Mouse (Mus musculus) c-Kit-positive CD71-positive TER-119-positive erythroid progenitor cells, embryonic 14.5 days (primary cell): Measurements from ENCODE around the gene Arhgef10l.

Source experiments
- DNase-seq: peaks from one replicate; pipeline ENCODE4 v3.0.0-alpha.2; 2013; ENCODE audit warnings: low spot score

The Arhgef10l gene

GRCm38 (mm10) chr4:140522873-140523272 is 142.9 kb downstream of the Arhgef10l start:
- DNase-seq, result no peak

- no peak for DNase-seq
Observed at GRCm38 (mm10) chr4:140520719-140521118, 145.1 kb downstream of the Arhgef10l start.

- no peak for DNase-seq
Observed at GRCm38 (mm10) chr4:140513797-140514196, 152.0 kb downstream of the Arhgef10l start.

GRCm38 (mm10) chr4:140509856-140510255 is 156.0 kb downstream of the Arhgef10l start:
- no peak for DNase-seq

GRCm38 (mm10) chr4:140507172-140507714 is 158.6 kb downstream of the Arhgef10l start:
- no peak for DNase-seq

DNA sequence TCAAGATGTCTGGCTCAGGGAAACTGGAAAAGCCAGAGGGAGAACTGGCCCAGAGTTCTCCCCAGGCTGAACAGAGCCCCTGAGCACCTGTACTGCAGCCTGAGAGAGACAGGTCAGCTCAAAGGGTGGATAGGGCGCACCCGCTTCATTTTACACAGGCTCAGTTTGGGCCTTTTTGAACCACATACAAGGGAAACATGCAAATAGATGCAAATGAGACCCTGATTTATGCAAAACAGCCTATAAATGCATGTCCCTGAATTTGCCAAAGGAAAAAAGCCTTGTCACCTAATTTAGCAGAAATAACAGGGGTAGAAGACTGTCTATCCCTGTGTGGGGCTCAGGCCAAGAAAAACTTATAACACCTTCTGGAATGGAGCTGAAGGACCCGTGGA is 160.2 kb downstream of the Arhgef10l start:
- no peak for DNase-seq

DNA sequence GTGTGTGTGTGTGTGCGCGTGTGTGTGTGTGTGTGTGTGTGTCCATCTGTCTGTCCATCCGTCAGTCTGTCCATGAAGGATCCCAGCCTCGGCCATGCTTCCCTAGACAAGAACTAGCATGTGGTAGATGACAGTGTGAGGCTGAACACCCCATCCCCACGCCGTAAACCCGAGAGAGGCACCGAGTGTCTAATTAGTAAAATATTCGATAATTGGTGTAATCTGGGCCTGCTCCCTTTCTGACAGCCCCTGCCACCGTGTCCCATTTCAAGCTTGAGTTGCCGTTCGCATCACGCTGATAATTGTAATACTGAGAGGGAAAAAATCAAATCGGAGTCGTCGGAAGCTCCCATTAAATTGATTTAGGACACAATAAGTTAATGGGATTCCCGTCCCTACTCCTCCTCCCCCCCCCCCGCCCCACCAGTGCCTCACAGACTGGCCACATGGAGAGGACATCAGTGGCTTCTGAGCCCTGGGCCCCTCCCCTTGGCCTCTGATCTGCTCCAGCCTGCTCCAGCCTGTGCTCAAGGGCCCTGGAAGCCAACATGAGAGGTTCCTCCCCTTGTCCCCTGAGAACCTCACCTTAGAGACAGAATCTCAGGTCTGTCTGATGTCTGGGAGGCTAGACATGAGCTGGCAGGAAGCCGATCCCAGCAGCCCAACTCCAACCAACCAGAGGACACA is 160.7 kb downstream of the Arhgef10l start:
- no peak for DNase-seq

DNA sequence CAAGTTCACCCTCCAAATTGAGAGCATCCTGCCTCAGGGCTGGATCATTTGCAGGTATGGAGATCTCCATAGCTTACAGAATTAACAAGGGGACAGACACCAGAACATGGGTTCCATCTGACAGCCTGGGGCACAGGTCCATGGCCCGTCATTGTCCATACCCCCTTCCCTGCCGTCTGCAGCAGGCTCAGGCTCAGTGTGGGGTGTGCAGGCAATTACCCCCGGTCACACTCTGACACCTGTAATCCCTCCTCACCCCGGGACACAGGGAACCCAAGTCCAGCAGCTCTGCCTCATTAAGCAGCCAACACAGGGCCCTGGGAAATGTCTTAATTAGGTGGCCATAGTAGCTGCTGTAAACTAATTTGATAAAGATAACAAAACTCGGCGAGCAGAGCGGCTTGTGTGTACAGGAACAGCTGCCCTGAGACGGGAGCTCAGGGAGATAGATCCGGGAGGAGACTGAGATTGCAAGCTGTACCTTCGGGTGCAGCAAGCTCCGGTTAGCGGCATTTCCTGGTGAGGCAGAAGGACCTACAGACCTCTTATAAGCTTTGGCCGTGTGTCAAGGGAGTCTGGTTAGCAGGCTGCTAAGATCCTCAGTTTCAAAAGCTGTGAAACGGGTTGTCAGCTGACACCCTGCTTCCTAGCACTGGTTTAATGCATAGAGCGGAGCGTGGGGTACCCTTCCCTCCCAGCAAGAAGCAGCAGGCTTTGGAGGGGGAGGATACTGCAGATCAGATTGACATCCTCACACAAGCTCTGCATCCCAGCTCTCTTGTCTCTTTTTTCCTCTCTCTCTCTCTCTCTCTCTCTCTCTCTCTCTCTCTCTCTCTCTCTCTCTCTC is 161.5 kb downstream of the Arhgef10l start:
- no peak for DNase-seq

- no peak for DNase-seq
Observed at GRCm38 (mm10) chr4:140500766-140501165, 165.0 kb downstream of the Arhgef10l start.

GRCm38 (mm10) chr4:140499571-140499970 is 166.2 kb downstream of the Arhgef10l start:
- no peak for DNase-seq

DNA sequence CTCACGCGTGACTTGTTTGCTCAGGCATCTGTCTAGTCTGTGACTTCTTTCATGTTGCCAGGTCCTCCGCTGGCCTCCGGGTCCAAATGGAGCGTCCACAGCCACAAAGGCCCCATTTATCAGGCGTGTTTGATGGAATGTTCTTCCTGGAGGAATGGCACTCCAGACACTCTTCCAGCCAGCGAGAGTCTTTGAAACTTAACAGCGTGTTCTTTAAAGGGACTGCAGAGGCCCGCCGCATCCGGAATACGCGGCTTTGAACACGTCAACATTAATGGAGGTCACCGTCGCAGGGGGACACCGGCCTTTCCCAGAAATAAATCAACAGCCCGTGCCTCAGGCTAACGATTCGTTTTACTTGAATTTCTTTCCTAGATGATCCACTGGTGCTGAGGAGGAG is 168.6 kb downstream of the Arhgef10l start:
- no peak for DNase-seq

- DNase-seq, result no peak
Observed at GRCm38 (mm10) chr4:140491555-140491954, 174.3 kb downstream of the Arhgef10l start.

GRCm38 (mm10) chr4:140485442-140485841 is 180.4 kb downstream of the Arhgef10l start:
- DNase-seq, result no peak

- DNase-seq, result no peak
Observed at GRCm38 (mm10) chr4:140483134-140483533, 182.7 kb downstream of the Arhgef10l start.

GRCm38 (mm10) chr4:140480369-140481067 is 185.3 kb downstream of the Arhgef10l start:
- no peak for DNase-seq

DNA sequence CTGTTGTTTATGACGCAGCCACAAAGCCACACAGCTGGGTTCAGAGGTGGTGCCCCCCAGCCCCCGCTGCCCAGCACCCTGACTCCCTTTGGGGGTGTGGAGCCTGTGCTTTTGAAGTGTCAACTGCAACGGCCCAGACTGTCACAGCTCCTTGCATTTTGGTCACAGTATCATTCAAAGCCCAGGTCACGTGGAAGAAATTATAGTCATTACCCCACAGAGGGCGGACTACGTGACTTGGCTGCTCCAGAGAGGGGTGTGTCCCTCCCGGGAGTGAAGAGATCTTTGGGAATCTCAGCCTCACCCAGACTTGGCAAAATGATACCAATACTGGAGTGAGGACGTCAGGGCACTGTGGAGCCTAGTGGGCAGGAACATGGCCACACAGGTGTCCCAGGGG is 190.6 kb downstream of the Arhgef10l start:
- DNase-seq, result no peak

- DNase-seq, result no peak
Observed at GRCm38 (mm10) chr4:140469760-140470452, 195.9 kb downstream of the Arhgef10l start.

DNA sequence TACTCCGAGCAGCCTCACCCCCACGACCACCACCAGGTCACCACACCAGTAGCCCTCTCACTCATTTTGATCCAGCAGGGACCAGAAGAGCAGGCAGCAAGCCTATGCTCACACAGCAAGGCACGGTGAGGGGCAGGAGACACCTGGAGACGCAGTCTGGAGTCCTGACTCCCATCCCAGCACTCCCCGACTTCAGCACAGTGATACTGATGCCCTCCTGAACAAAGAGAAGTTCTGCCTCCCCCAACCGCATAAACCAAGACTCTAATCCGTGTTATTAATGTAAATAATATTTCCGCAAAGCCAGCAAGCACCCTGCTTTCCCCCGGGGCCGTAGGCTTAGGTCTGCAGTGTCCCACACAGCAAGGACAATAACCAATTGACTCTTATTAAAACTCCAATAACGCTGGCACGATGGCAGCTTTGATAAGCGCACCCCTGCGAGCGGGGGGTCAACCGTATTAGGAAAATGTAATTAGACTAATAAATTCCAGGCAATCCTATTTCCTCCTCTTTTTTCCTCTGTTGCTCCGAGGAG is 198.5 kb downstream of the Arhgef10l start:
- DNase-seq, result no peak
